Mouse (Mus musculus) adrenal gland, adult 18-20 months (tissue): ENCODE results near the gene Rictor. TPM values are rescaled to one million over a fixed set of nuclear protein-coding genes. Genes with fewer than 3 reads are reported as not detected.

Experiments
- DNase-seq, 2 experiments: peaks; one replicate each; pipeline ENCODE4 v3.0.0; 2021 to 2022; ENCODE audit warnings: low spot score in 2 of 2
- long read RNA-seq, 2 experiments: library from polyadenylated mRNA; stranded (forward); transcript quantifications; one replicate each; pipeline ENCODE4 v2.0.0; 2021
- total RNA-seq, 2 experiments: library from RNA; stranded (reverse); gene quantifications; 1 replicate in 1 of 2; 2 replicates in 1 of 2; pipeline ENCODE4 v1.2.3; 2021

Gene Rictor
- total RNA-seq: 10 to 100 TPM; 18.9 to 26.6 TPM
- long read RNA-seq, experiment 1, partial matches to known transcripts: 0 of 1 reads
- long read RNA-seq, experiment 1, other reads (novel, unspliced or antisense): 0 of 1 reads
- long read RNA-seq, experiment 2, full-length matches to known transcripts: 1 of 3 reads
- long read RNA-seq, experiment 2, partial matches to known transcripts: 0 of 3 reads
- long read RNA-seq, experiment 2, other reads (novel, unspliced or antisense): 2 of 3 reads

GRCm38 (mm10) chr15:6707936-6708525 lies at the start of gene Rictor:
TSS of gene Rictor (plus strand) at chr15:6708379.
- DNase-seq: peak; percentile 82 to 84

- no peak for DNase-seq
Measured at GRCm38 (mm10) chr15:6661951-6662350, 46.2 kb upstream of the Rictor start.

GRCm38 (mm10) chr15:6663991-6664390 lies 44.2 kb upstream of the Rictor start:
- no peak for DNase-seq

- no peak for DNase-seq
Measured at GRCm38 (mm10) chr15:6666072-6666471, 42.1 kb upstream of the Rictor start.

- no peak for DNase-seq
Measured at GRCm38 (mm10) chr15:6668793-6669437, 39.3 kb upstream of the Rictor start.

GRCm38 (mm10) chr15:6678479-6678878 lies 29.7 kb upstream of the Rictor start:
- DNase-seq: no peak

GRCm38 (mm10) chr15:6702164-6702563 lies 6.0 kb upstream of the Rictor start:
- DNase-seq: no peak

GRCm38 (mm10) chr15:6705351-6705901 lies 2.8 kb upstream of the Rictor start:
- DNase-seq: no peak

- peak; percentile 67 to 69 for DNase-seq
Measured at GRCm38 (mm10) chr15:6707551-6707935, 636 bp upstream of the Rictor start.

- DNase-seq: peak; percentile 42 to 55
Measured at GRCm38 (mm10) chr15:6708526-6709441, 605 bp downstream of the Rictor start.

- no peak for DNase-seq
Measured at GRCm38 (mm10) chr15:6709618-6710017, 1.4 kb downstream of the Rictor start.

- DNase-seq: no peak
Measured at GRCm38 (mm10) chr15:6710341-6710740, 2.2 kb downstream of the Rictor start.

- no peak for DNase-seq
Measured at GRCm38 (mm10) chr15:6711226-6711625, 3.0 kb downstream of the Rictor start.

GRCm38 (mm10) chr15:6714819-6715218 lies 6.6 kb downstream of the Rictor start:
- no peak for DNase-seq

- DNase-seq: no peak
Measured at GRCm38 (mm10) chr15:6715237-6715636, 7.1 kb downstream of the Rictor start.

GRCm38 (mm10) chr15:6721385-6721784 lies 13.2 kb downstream of the Rictor start:
- no peak for DNase-seq

- no peak for DNase-seq
Measured at GRCm38 (mm10) chr15:6721802-6722201, 13.6 kb downstream of the Rictor start.

- no peak for DNase-seq
Measured at GRCm38 (mm10) chr15:6722405-6723176, 14.4 kb downstream of the Rictor start.

GRCm38 (mm10) chr15:6723338-6723737 lies 15.2 kb downstream of the Rictor start:
- no peak for DNase-seq

- no peak for DNase-seq
Measured at GRCm38 (mm10) chr15:6724442-6724841, 16.3 kb downstream of the Rictor start.
